Mouse (Mus musculus): ENCODE measurements around the gene Stmn1. TPM values are rescaled to one million over a fixed set of nuclear protein-coding genes. Genes with fewer than 3 reads are reported as not detected.

The Stmn1 gene
- polyA plus RNA-seq, 1 experiment from 2014 or later = 5,278 TPM

DNA sequence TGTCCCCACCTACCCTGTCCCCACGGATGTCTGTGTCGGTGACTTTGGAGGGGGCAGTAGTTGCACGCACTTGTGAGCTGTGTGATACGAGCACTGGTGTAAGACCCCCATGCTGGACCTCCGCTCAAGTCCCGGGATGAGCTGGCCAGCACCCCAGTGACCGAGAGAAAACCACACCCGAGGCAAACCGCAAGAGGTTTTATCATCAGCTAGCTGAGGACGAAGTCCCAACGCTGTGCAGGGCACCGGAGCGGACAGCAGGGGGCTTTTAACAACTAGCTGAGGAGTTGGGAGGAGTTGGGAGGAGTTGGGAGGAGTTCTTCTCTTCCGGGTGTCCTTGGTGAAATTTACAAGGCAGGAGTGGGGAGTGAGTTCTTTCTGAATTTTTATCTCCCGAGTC, 44.7 kb downstream of the Stmn1 start:
- Histone ChIP-seq H3K9me3 (ENCODE audit: control insufficient read depth, low read length) (no peaks in the 10 kb centered on the region), H3K9ac (no peak overlapping the region), H3K27me3 (ENCODE audit: control insufficient read depth, insufficient read depth, low read length) (no peaks in the 10 kb centered on the region), H3K27ac (no peak overlapping the region), H3K36me3 (replicated peaks; ENCODE audit: control insufficient read depth, insufficient read depth) (peaks cover 7% of the 10 kb centered on the region), H3K4me2 (replicated peaks) (peak overlapping the region; percentile 25), H3K4me1 (replicated peaks; ENCODE audit: control insufficient read depth, insufficient read depth, low read length) (no peaks in the 10 kb centered on the region; the same call in 1 of the 2 replicates), H3K4me3 (replicated peaks; ENCODE audit: low read length) (no peak overlapping the region)
- ATAC-seq (ENCODE audit: low FRiP score) (no peak), DNase-seq (ENCODE audit: low spot score) (no peak)
- WGBS = 30% methylated on average over 15 of the region's 15 CpGs

DNA sequence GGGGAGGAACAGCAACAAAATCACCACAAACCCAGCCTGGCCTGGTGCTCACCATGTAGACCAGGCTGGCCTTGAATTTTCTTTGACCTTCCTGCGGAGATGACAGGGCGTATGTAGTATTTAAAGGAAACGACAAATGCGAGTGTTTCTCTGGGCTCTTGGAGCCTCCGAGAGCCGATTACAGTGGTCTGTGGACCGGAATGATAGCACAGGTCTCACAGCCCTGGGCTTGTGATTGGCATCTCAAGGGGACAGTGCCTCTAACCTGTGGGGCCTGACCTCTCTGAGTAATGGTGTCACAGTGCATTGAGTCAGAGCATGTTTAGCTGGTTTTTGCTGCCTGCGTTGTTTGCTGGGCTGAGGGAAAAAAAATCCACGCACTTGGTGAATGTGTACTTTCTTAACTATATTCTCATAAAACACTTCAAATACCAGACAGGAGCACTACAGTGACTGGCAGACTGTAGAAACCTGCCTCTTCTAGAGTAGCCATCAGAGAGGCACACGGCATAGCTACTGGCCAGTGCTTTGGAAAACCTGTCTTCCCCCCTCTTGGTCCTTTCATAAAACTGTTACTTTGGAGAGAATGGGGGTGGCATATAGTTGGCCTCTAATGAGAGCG, 46.3 kb downstream of the Stmn1 start:
- no peaks in the 10 kb centered on the region; the same call in 1 of the 2 replicates for H3K4me1 ChIP-seq (replicated peaks; ENCODE audit: control insufficient read depth, insufficient read depth, low read length)
- no peaks in the 10 kb centered on the region for H3K36me3 ChIP-seq (replicated peaks; ENCODE audit: control insufficient read depth, insufficient read depth)
- no peak overlapping the region for H3K9ac ChIP-seq
- no peak overlapping the region for H3K27ac ChIP-seq
- no peaks in the 10 kb centered on the region for H3K9me3 ChIP-seq (ENCODE audit: control insufficient read depth, low read length)
- no peak overlapping the region for H3K4me3 ChIP-seq (replicated peaks; ENCODE audit: low read length)
- no peaks in the 10 kb centered on the region for H3K27me3 ChIP-seq (ENCODE audit: control insufficient read depth, insufficient read depth, low read length)
- no peak for DNase-seq (ENCODE audit: low spot score)
- ATAC-seq (ENCODE audit: low FRiP score) = no peak
- H3K4me2 ChIP-seq (replicated peaks) = no peak overlapping the region
- WGBS = 95% methylated on average over 11 of the region's 11 CpGs

DNA sequence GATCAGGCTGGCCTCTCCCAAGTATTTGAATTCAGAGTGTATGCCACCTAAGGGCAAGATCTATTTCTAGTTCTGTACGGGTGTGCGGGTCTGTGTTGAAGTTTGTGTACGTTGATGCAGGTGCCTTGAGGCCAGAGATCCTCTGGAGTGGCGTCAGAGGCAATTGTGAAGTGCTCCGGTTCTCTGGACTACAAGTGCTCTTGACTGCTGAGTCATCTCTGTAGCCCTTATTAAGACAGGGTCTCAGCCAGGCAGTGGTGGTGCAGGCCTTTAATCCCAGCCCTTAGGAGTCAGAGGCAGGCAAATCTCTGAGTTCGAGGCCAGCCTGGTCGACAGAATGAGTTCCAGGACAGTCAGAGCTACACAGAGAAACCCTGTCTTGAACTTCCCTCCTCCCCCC, 47.5 kb downstream of the Stmn1 start:
- Histone ChIP-seq H3K27ac (no peak overlapping the region), H3K9me3 (ENCODE audit: control insufficient read depth, low read length) (no peaks in the 10 kb centered on the region), H3K4me1 (replicated peaks; ENCODE audit: control insufficient read depth, insufficient read depth, low read length) (no peaks in the 10 kb centered on the region; the same call in 1 of the 2 replicates), H3K9ac (no peak overlapping the region), H3K4me2 (replicated peaks) (no peak overlapping the region), H3K27me3 (ENCODE audit: control insufficient read depth, insufficient read depth, low read length) (no peaks in the 10 kb centered on the region), H3K4me3 (replicated peaks; ENCODE audit: low read length) (no peak overlapping the region), H3K36me3 (replicated peaks; ENCODE audit: control insufficient read depth, insufficient read depth) (no peaks in the 10 kb centered on the region)
- 87% methylated on average over 7 of the region's 7 CpGs for WGBS
- DNase-seq (ENCODE audit: low spot score) (no peak), ATAC-seq (ENCODE audit: low FRiP score) (no peak)

DNA sequence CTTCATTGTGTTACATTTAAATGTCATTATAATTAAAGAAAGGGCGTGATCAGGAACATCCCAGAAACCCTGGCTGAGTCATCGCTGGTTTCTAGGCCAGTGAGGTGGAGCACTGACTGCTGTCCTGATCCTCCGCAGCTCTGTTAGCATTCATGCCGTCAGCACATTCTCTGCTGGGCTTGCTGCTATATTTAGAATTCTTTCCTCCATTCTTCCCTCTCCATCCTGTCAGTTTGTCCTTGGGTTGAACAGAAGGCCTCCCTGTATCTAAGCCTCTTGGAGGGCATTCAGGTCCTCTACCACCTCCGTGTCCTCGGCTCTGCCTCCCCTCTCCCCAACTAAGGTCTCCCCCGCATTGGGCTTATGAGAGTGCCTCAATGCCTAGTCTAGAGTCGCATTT, 48.9 kb downstream of the Stmn1 start:
- Histone ChIP-seq H3K9ac (no peak overlapping the region), H3K27me3 (ENCODE audit: control insufficient read depth, insufficient read depth, low read length) (no peaks in the 10 kb centered on the region), H3K9me3 (ENCODE audit: control insufficient read depth, low read length) (no peaks in the 10 kb centered on the region), H3K27ac (no peak overlapping the region), H3K4me1 (replicated peaks; ENCODE audit: control insufficient read depth, insufficient read depth, low read length) (no peaks in the 10 kb centered on the region), H3K36me3 (replicated peaks; ENCODE audit: control insufficient read depth, insufficient read depth) (no peaks in the 10 kb centered on the region), H3K4me2 (replicated peaks) (no peak overlapping the region), H3K4me3 (replicated peaks; ENCODE audit: low read length) (no peak overlapping the region)
- 82% methylated on average over 8 of the region's 8 CpGs for WGBS
- ATAC-seq (ENCODE audit: low FRiP score) (no peak), DNase-seq (ENCODE audit: low spot score) (no peak)

DNA sequence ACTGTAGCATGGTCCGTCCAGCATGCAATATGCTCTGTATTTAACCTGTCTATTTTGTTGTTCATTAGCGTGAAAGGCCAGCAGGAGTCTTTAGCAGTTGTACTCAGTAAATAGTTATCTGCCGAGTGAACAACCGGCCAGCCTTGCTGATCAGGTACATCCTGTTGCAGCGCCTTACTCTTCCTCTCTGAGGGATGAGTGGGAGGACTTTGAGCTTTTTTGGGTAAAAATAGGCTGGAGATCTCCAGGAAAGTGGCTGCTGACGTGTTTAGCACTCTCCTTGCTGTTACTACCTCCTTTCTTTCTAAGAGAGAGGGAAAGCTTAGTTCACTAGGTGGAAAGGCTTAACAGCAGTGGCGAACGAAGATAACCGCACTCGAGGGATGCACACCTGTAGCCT, 49.6 kb downstream of the Stmn1 start:
- Histone ChIP-seq H3K4me2 (replicated peaks) (no peak overlapping the region), H3K27me3 (ENCODE audit: control insufficient read depth, insufficient read depth, low read length) (no peaks in the 10 kb centered on the region), H3K4me3 (replicated peaks; ENCODE audit: low read length) (no peak overlapping the region), H3K36me3 (replicated peaks; ENCODE audit: control insufficient read depth, insufficient read depth) (no peaks in the 10 kb centered on the region), H3K27ac (no peak overlapping the region), H3K4me1 (replicated peaks; ENCODE audit: control insufficient read depth, insufficient read depth, low read length) (no peaks in the 10 kb centered on the region), H3K9ac (no peak overlapping the region), H3K9me3 (ENCODE audit: control insufficient read depth, low read length) (no peaks in the 10 kb centered on the region)
- WGBS = 90% methylated on average over 10 of the region's 10 CpGs
- no peak for ATAC-seq (ENCODE audit: low FRiP score)
- DNase-seq (ENCODE audit: low spot score) = no peak

DNA sequence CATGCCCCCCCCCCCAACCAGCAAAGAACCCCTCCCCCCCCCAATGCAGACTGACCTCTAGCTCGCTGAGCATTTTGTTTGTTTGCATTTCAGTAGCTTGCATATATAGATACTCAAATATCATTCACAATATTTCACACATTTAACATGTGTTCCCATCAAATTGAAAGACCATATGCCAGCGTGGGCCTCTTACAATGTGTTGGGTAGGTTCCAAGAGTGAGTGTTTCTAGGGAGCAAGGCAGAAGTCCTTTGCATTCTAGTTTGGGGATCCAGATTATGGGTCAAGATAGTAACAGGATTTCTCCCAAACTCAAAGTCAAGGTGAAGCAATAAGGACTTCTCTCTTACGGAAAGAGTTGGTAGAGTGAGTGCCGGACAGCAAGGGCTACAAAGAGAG, 50.4 kb downstream of the Stmn1 start:
- WGBS = 91% methylated on average over 4 of the region's 4 CpGs

DNA sequence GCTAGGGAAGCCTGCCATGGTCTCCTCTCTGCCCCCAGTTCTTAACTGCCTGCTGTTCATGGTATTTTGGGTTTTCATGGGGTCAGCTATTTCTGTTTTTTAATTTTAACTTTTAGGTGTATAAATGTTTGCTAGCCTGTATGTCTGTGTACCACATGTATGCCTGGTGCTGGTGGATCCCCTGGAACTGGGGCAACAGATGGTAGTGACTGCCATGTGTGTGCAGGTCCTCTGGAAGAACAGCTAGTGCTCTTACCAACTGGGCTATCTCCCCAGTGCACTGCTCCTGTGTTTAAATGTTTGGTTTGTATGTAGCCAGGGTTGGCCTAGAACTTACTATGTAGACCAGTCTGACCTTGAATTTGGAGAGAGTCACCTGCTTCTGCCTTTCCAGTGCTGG, 51.2 kb downstream of the Stmn1 start:
- Histone ChIP-seq H3K4me3 (replicated peaks; ENCODE audit: low read length) (no peak overlapping the region), H3K9me3 (ENCODE audit: control insufficient read depth, low read length) (no peaks in the 10 kb centered on the region), H3K9ac (no peak overlapping the region), H3K27me3 (ENCODE audit: control insufficient read depth, insufficient read depth, low read length) (no peaks in the 10 kb centered on the region), H3K4me1 (replicated peaks; ENCODE audit: control insufficient read depth, insufficient read depth, low read length) (no peaks in the 10 kb centered on the region), H3K36me3 (replicated peaks; ENCODE audit: control insufficient read depth, insufficient read depth) (no peaks in the 10 kb centered on the region), H3K27ac (no peak overlapping the region), H3K4me2 (replicated peaks) (no peak overlapping the region)
- ATAC-seq (ENCODE audit: low FRiP score) = no peak
- DNase-seq (ENCODE audit: low spot score) = no peak

More for the DNA sequence above, 50.4 kb downstream of the Stmn1 start:
- Histone ChIP-seq H3K4me1 (replicated peaks; ENCODE audit: control insufficient read depth, insufficient read depth, low read length) (no peaks in the 10 kb centered on the region), H3K4me2 (replicated peaks) (no peak overlapping the region), H3K36me3 (replicated peaks; ENCODE audit: control insufficient read depth, insufficient read depth) (no peaks in the 10 kb centered on the region), H3K4me3 (replicated peaks; ENCODE audit: low read length) (no peak overlapping the region), H3K27ac (no peak overlapping the region), H3K9ac (no peak overlapping the region), H3K9me3 (ENCODE audit: control insufficient read depth, low read length) (no peaks in the 10 kb centered on the region), H3K27me3 (ENCODE audit: control insufficient read depth, insufficient read depth, low read length) (no peaks in the 10 kb centered on the region)
- DNase-seq (ENCODE audit: low spot score) = no peak
- ATAC-seq (ENCODE audit: low FRiP score) = no peak

Small RNAs within 50 kb of the gene (microRNA-seq; reads per million reads assigned to microRNA genes)
- gene Gm23634 = 0.81 reads per million

Other genes with a start within 250 kb of the Stmn1 start
- 0.13 TPM in 1 of 2 replicates, not detected in the other for gene Catsper4, start 240.9 kb upstream of the Stmn1 start, polyA plus RNA-seq (2014; fragmentation: Nextera tagmentation; extraction: Ambion mirVana)
- gene Cnksr1, start 229.9 kb upstream of the Stmn1 start, polyA plus RNA-seq (2014; fragmentation: Nextera tagmentation; extraction: Ambion mirVana) = 0.13 and 0.31 TPM in 2 replicates
- 0.32 TPM in 1 of 2 replicates, not detected in the other for gene E130218I03Rik, start 224.7 kb upstream of the Stmn1 start, polyA plus RNA-seq (2014; fragmentation: Nextera tagmentation; extraction: Ambion mirVana)
- gene Zfp593, start 222.7 kb upstream of the Stmn1 start, polyA plus RNA-seq (2014; fragmentation: Nextera tagmentation; extraction: Ambion mirVana) = 12.5 and 14.4 TPM in 2 replicates
- 0.35 and 0.87 TPM in 2 replicates for gene Gm30191, start 221.4 kb upstream of the Stmn1 start, polyA plus RNA-seq (2014; fragmentation: Nextera tagmentation; extraction: Ambion mirVana)
- gene Grrp1, start 214.2 kb upstream of the Stmn1 start, polyA plus RNA-seq (2014; fragmentation: Nextera tagmentation; extraction: Ambion mirVana) = 16.4 and 16.9 TPM in 2 replicates
- gene Pdik1l, start 180.4 kb upstream of the Stmn1 start, polyA plus RNA-seq (2014; fragmentation: Nextera tagmentation; extraction: Ambion mirVana) = 38.5 and 45.1 TPM in 2 replicates
- 0.23 TPM in 1 of 2 replicates, not detected in the other for gene Trim63, start 153.2 kb upstream of the Stmn1 start, polyA plus RNA-seq (2014; fragmentation: Nextera tagmentation; extraction: Ambion mirVana)
- gene Slc30a2, start 125.1 kb upstream of the Stmn1 start, polyA plus RNA-seq (2014; fragmentation: Nextera tagmentation; extraction: Ambion mirVana) = 0.13 and 0.14 TPM in 2 replicates
- 0.30 and 0.58 TPM in 2 replicates for gene Extl1, start 84.5 kb upstream of the Stmn1 start, polyA plus RNA-seq (2014; fragmentation: Nextera tagmentation; extraction: Ambion mirVana)
- 6.8 and 6.9 TPM in 2 replicates for gene Pafah2, start 72.0 kb upstream of the Stmn1 start, polyA plus RNA-seq (2014; fragmentation: Nextera tagmentation; extraction: Ambion mirVana)
- gene Paqr7, start 28.4 kb downstream of the Stmn1 start, polyA plus RNA-seq (2014; fragmentation: Nextera tagmentation; extraction: Ambion mirVana) = 11.5 and 12.4 TPM in 2 replicates
- gene Aunip, start 42.7 kb downstream of the Stmn1 start, polyA plus RNA-seq (2014; fragmentation: Nextera tagmentation; extraction: Ambion mirVana) = 0.40 and 0.91 TPM in 2 replicates
- gene Mtfr1l, start 67.1 kb downstream of the Stmn1 start, polyA plus RNA-seq (2014; fragmentation: Nextera tagmentation; extraction: Ambion mirVana) = 184 and 202 TPM in 2 replicates
- 10.9 and 12.8 TPM in 2 replicates for gene Selenon, start 83.8 kb downstream of the Stmn1 start, polyA plus RNA-seq (2014; fragmentation: Nextera tagmentation; extraction: Ambion mirVana)
- 7.1 and 7.2 TPM in 2 replicates for gene Man1c1, start 236.0 kb downstream of the Stmn1 start, polyA plus RNA-seq (2014; fragmentation: Nextera tagmentation; extraction: Ambion mirVana)